Mouse (Mus musculus) neural tube, embryonic 14.5 days (tissue): ENCODE data around the gene Rgp1. TPM values are rescaled to one million over a fixed set of nuclear protein-coding genes. Genes with fewer than 3 reads are reported as not detected.
"Not testable (repeated sequence)": the region's sequence is repeated elsewhere in the genome, so short reads cannot be mapped to it uniquely, and the experiment has no call there.

Source experiments
- ATAC-seq: fragments of 200-750 bp; cut with Nextera tagmentation; 2 replicates; pipeline ENCODE4 v1.8.0; 2017; ENCODE audit warnings: low read depth, mild to moderate bottlenecking, moderate TSS enrichment, moderate library complexity
- H3K27ac ChIP-seq: fragments of 300-500 bp; sonication (generic); 2 replicates; pipeline ENCODE4 v1.5.1; 2014; ENCODE audit warnings: low read depth, mild to moderate bottlenecking, control low read depth, low read length, moderate library complexity, mixed read lengths
- H3K27me3 ChIP-seq: fragments of 300-500 bp; sonication (generic); 2 replicates; pipeline ENCODE4 v1.6.1; 2014; ENCODE audit warnings: low read length; ENCODE audit not compliant: control insufficient read depth, insufficient read depth
- H3K36me3 ChIP-seq: fragments of 300-500 bp; sonication (generic); 2 replicates; pipeline ENCODE4 v1.6.1; 2014; ENCODE audit warnings: low read length, mixed read lengths; ENCODE audit not compliant: control insufficient read depth, insufficient read depth
- H3K4me1 ChIP-seq: fragments of 300-500 bp; sonication (generic); 2 replicates; pipeline ENCODE4 v1.6.1; 2014; ENCODE audit warnings: low read length; ENCODE audit not compliant: control insufficient read depth, insufficient read depth
- H3K4me2 ChIP-seq: fragments of 300-500 bp; sonication (generic); 2 replicates; pipeline ENCODE4 v1.6.1; 2014; ENCODE audit warnings: mild to moderate bottlenecking, low read depth, low read length, control low read depth
- H3K4me3 ChIP-seq: fragments of 300-500 bp; sonication (generic); 2 replicates; pipeline ENCODE4 v1.5.1; 2014; ENCODE audit warnings: low read depth, low read length, control low read depth, mixed read lengths
- H3K9ac ChIP-seq: fragments of 300-500 bp; sonication (generic); replicated peaks from 2 replicates; pipeline ENCODE4 v1.6.1; 2014; ENCODE audit warnings: low read depth, mild to moderate bottlenecking, control low read depth, low read length, mixed read lengths
- H3K9me3 ChIP-seq: fragments of 300-500 bp; sonication (generic); 2 replicates; pipeline ENCODE4 v1.6.1; 2016; ENCODE audit warnings: low read length; ENCODE audit not compliant: control insufficient read depth
- WGBS: fragments of 180-500 bp; shearing (Covaris S2); extraction: QIAGEN DNeasy Blood & Tissue Kit; methylation state at CpG from one replicate; pipeline ENCODE4 v1.1.7; 2014; 5-methylcytosine and 5-hydroxymethylcytosine counted together
- polyA plus RNA-seq: library from polyadenylated mRNA; unstranded; fragments of >200 nt; fragmentation: Nextera tagmentation; extraction: Ambion mirVana; gene quantifications from 2 replicates; pipeline ENCODE4 v1.2.1, GENCODE M21; 2014

Gene Rgp1
- polyA plus RNA-seq, 1 experiment from 2014 or later = 28.2 TPM

- ATAC-seq = no peak
- no peak overlapping the region for H3K4me3 ChIP-seq
- 95% methylated on average over 12 of the region's 12 CpGs for WGBS
Measured at GRCm38 (mm10) chr4:43549055-43549454, 29.5 kb upstream of the Rgp1 start.

DNA sequence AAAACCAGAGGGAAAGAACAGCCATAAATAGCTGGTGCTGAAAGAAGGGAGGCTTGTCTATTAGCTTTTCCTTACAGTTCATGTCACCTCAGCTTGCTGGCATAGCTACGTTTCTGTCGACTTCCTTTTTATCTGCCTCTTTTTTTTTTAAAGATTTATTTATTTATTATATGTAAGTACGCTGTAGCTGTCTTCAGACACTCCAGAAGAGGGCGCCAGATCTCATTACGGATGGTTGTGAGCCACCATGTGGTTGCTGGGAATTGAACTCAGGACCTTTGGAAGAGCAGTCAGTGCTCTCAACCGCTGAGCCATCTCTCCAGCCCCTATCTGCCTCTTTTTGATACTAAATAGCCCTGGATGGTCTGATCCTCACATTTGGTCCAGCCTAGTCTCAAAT, 26.7 kb upstream of the Rgp1 start:
- WGBS = 85% methylated on average over 6 of the region's 6 CpGs
- not testable (repeated sequence) for H3K27ac ChIP-seq, ATAC-seq, H3K4me2 ChIP-seq, H3K9me3 ChIP-seq, H3K27me3 ChIP-seq, H3K9ac ChIP-seq, H3K4me1 ChIP-seq, H3K4me3 ChIP-seq
- H3K36me3 ChIP-seq = peaks cover 81% of the 10 kb centered on the region

More at GRCm38 (mm10) chr4:43549055-43549454, 29.5 kb upstream of the Rgp1 start:
- H3K27ac ChIP-seq = no peak overlapping the region
- H3K9me3 ChIP-seq = no peaks in the 10 kb centered on the region
- no peak overlapping the region for H3K4me2 ChIP-seq
- H3K4me1 ChIP-seq = no peaks in the 10 kb centered on the region
- no peak overlapping the region for H3K9ac ChIP-seq
- H3K36me3 ChIP-seq = peaks cover 88% of the 10 kb centered on the region
- H3K27me3 ChIP-seq = no peaks in the 10 kb centered on the region

DNA sequence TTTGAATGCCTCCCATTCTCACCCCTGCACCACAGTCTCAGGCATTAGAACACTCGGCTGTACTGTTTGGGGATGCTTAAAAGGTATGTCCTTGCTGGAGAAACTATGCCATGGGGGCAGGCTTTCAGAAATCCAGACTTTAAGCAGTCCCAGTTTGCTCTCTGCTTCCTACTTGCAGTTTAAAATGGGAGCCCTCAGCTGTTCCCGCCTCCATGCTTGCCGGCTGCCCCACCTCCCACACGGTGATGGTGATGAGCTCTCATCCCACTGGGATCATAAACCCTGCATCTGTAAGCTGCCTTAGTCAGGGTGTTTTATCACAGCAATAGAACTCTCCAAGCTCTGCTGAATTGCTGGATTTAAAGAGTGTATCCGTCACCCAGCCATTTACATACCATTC, 26.1 kb upstream of the Rgp1 start:
- H3K36me3 ChIP-seq = peaks cover 76% of the 10 kb centered on the region
- H3K27ac ChIP-seq = no peak overlapping the region
- no peaks in the 10 kb centered on the region for H3K4me1 ChIP-seq
- ATAC-seq = no peak
- H3K4me3 ChIP-seq = no peak overlapping the region
- H3K9ac ChIP-seq = no peak overlapping the region
- H3K27me3 ChIP-seq = no peaks in the 10 kb centered on the region
- H3K4me2 ChIP-seq = no peak overlapping the region
- no peaks in the 10 kb centered on the region for H3K9me3 ChIP-seq
- 44% methylated on average over 5 of the region's 5 CpGs for WGBS

DNA sequence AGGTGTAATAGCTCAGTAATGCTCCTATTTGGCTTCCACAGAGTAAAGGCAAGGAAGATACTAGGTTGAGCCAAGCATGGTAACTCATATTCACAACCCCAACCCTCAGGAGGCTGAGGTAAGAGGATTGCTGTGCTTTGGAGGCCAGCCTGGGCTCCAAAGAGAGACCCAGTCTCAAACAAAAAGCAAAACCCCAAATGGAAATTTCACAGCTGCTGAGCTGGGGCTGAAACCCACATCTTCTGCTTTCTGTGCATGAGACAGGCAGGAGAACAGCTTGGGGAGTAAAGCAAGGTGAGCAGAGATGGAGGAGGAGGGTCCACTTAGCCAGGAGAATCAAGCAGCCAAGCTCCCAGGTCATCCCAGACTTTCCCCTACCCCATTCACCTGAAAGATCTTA, 24.6 kb upstream of the Rgp1 start:
- no peak overlapping the region for H3K27ac ChIP-seq
- 0 out of 2 replicates have a peak, but pooled peaks cover 2% of the 10 kb centered on the region for H3K4me1 ChIP-seq
- H3K36me3 ChIP-seq = peaks cover 62% of the 10 kb centered on the region
- no peaks in the 10 kb centered on the region for H3K9me3 ChIP-seq
- H3K9ac ChIP-seq = no peak overlapping the region
- no peak for ATAC-seq
- H3K4me2 ChIP-seq = no peak overlapping the region
- H3K4me3 ChIP-seq = no peak overlapping the region
- no peaks in the 10 kb centered on the region for H3K27me3 ChIP-seq

DNA sequence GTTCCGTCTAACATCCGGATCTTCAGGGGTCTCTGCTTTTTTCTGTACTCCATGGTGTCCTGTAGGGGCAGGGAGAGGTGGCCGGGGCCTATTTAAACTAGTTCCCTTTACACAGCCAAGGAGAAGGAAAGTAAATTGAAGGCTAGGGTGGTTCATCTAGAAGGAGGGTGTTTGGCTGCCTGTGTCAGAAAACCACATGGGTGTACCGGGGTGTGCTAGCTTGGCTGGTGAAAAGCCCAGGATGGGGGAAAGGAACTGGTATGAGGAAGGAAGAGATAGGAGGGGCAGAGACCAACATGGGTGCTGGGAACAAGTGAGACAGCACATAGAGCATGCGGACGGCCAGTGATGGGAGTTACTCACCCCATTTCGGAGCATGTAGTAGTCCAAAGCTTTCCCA, 22.6 kb upstream of the Rgp1 start:
- Histone ChIP-seq H3K4me3 (no peak overlapping the region), H3K9me3 (no peaks in the 10 kb centered on the region), H3K27ac (no peak overlapping the region), H3K4me1 (peaks cover 14% of the 10 kb centered on the region), H3K4me2 (no peak overlapping the region), H3K27me3 (no peaks in the 10 kb centered on the region), H3K9ac (no peak overlapping the region), H3K36me3 (peaks cover 46% of the 10 kb centered on the region)
- 98% methylated on average over 7 of the region's 7 CpGs for WGBS
- no peak for ATAC-seq

DNA sequence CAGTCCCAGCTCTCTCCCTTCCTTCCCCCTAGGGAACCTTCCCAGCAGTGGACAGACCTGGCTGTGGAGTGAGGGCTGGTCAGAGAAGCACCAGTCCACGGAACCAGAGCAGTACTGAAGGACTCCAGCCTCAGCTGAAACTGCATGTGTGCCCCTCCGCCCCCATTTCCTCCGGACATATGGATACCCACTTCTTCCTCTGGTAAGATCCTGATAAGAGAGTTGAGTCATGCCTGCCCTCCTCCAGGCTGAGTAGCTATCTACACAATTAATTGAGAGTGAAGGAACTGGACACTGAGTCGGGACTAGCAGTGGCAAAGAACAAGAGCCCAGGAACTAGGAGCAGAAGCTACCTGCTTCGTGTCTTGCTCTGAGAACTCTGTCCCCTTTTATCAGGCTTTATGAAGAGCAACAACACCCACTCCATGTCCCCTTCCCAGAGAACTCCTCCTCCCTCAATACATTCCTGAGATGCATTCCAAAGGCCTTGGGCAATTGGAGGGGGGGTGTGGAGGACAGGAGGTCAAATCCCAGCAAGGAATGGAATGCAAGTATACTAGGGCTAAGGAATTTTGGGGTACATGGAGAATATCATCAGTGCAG, 20.4 kb upstream of the Rgp1 start:
- no peaks in the 10 kb centered on the region for H3K27me3 ChIP-seq
- ATAC-seq = no peak
- H3K27ac ChIP-seq = no peak overlapping the region
- peaks cover 22% of the 10 kb centered on the region for H3K4me1 ChIP-seq
- H3K4me3 ChIP-seq = no peak overlapping the region
- no peaks in the 10 kb centered on the region for H3K9me3 ChIP-seq
- 46% methylated on average over 5 of the region's 5 CpGs for WGBS
- H3K4me2 ChIP-seq = no peak overlapping the region
- no peak overlapping the region for H3K9ac ChIP-seq
- peaks cover 28% of the 10 kb centered on the region for H3K36me3 ChIP-seq

GRCm38 (mm10) chr4:43558631-43559356, 19.7 kb upstream of the Rgp1 start:
- Histone ChIP-seq H3K9me3 (no peaks in the 10 kb centered on the region), H3K4me2 (peak overlapping the region; percentile 29), H3K27ac (no peak overlapping the region), H3K4me1 (peaks cover 28% of the 10 kb centered on the region), H3K36me3 (peaks cover 22% of the 10 kb centered on the region), H3K4me3 (no peak overlapping the region), H3K27me3 (no peaks in the 10 kb centered on the region), H3K9ac (no peak overlapping the region)
- ATAC-seq = no peak
- WGBS = 24% methylated on average over 13 of the region's 13 CpGs

DNA sequence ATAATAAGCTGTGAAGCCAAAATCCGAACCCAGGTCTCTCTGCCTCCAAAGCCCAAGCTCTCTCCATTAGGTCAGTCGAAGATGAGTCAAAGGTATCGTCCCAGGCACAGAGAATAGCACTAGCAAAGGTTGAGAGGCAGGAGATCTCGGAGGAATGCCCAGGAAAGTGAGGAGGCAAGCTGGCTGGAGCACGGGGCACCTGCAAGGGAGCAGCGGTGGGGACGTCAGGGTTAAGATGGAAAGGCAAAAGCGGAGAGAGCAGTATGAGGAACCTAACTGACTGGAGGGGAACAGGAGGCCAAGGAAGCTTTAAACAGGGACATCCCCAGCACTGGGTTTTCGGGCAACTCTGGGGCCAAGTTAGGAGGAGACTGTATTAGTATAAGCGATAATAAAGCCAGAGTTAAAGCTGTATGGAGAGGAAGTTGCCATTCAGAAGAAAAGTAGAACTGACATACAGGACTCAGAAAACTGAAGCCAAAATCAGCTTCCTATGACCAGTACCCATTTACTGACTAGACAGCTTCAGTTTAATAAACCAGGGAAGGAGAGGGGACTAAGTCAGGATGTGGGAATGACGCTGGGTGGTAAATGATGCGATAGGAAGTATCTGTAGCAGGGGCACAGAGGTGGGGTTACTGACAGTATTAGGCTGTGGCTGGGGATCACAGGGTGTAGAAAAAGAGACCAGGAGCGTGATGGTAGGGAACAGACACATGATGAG, 18.8 kb upstream of the Rgp1 start:
- H3K9me3 ChIP-seq = no peaks in the 10 kb centered on the region
- H3K4me1 ChIP-seq = peaks cover 32% of the 10 kb centered on the region
- H3K4me3 ChIP-seq = no peak overlapping the region
- no peak overlapping the region for H3K9ac ChIP-seq
- 78% methylated on average over 13 of the region's 13 CpGs for WGBS
- ATAC-seq = no peak
- H3K27me3 ChIP-seq = no peaks in the 10 kb centered on the region
- H3K4me2 ChIP-seq = peak overlapping the region; percentile 0; the same call in 1 of the 2 replicates
- no peak overlapping the region for H3K27ac ChIP-seq
- H3K36me3 ChIP-seq = peaks cover 14% of the 10 kb centered on the region

DNA sequence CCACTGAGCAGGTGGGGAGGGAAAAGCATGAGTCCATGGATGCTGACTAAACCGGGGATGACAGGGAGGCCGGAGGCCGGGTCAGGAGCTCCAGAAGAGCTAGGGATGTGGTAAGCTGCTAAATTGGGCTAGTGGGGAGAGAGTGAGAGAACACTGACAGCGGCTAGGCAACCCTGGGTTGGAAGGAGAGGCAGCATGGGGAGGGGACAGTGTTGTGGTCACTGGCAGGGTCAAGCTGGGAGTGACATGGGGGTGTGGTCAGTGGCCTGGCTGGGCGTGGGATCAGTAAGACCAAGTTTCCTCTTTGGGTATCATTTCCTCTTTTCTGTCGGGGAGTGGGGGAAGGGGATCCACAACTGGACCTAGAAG, 18.3 kb upstream of the Rgp1 start:
- ATAC-seq = no peak
- H3K27ac ChIP-seq = no peak overlapping the region
- H3K9me3 ChIP-seq = no peaks in the 10 kb centered on the region
- peaks cover 14% of the 10 kb centered on the region for H3K36me3 ChIP-seq
- 42% methylated on average over 6 of the region's 6 CpGs for WGBS
- H3K4me3 ChIP-seq = no peak overlapping the region
- peak overlapping the region; percentile 0; the same call in 1 of the 2 replicates for H3K4me2 ChIP-seq
- peaks cover 32% of the 10 kb centered on the region for H3K4me1 ChIP-seq
- no peak overlapping the region for H3K9ac ChIP-seq
- no peaks in the 10 kb centered on the region for H3K27me3 ChIP-seq
